ENCODE assay signal across 13 mouse cellular contexts in the genomic region with DNA sequence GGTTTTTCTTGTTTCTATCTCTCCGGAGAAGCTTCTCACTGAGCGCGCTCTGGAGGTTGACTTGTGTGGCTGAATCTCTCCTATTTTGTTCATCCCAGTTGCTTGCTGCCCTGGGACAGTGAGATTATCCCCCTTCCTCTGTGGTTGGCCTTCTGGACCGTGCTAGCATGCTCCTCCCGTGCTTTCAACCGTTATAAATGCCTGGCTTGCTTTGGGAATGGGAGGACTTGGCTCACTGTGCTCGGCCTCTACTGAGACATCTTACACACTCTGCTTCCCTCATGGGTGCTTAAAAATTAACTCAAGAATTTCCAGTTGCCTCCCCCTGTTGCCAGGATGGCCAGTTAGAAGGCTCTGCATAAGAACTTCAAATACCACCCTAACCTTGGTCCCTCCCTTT. TPM values are rescaled to one million over a fixed set of nuclear protein-coding genes. Genes with fewer than 3 reads are reported as not detected.
DNase-seq lines count a peak whose midpoint lies in the region; ATAC-seq and TF ChIP-seq lines count a peak whose summit lies in the region.
"Had no signal": no experiment of that assay in that cellular context is flagged by ENCODE, and none has a peak within 500 bp of the region (broad histone marks: within the 10 kb centered on the region; RNA-seq: fewer than 3 reads in every experiment).

No protein-coding gene starts in this region.

- peaks cover 16% of the 10 kb centered on the region for H3K27me3 ChIP-seq in midbrain, embryonic 10.5 days (ENCODE audit: low read depth, poor library complexity, severe bottlenecking)
- H3K27me3 ChIP-seq in midbrain, embryonic 11.5 days (ENCODE audit: control insufficient read depth, insufficient read depth, low read length), result peaks cover 5% of the 10 kb centered on the region; the same call in 1 of the 2 replicates
- H3K27me3 ChIP-seq in hindbrain, postnatal 0 days (ENCODE audit: insufficient read depth, low read length), result no peaks in the 10 kb centered on the region

- H3K4me2 ChIP-seq in midbrain, embryonic 11.5 days, result no peak overlapping the region
- H3K4me2 ChIP-seq in hindbrain, postnatal 0 days (ENCODE audit: low read depth, low read length), result peak overlapping the region; percentile 86
- H3K4me2 ChIP-seq: intestine, embryonic 15.5 days had no signal

- DNase-seq in cerebellum, adult 11-12 months, result peak; percentile 57
- no peak for DNase-seq in cerebellum, adult 11 months
- no peak for DNase-seq in midbrain, embryonic 10.5 days (ENCODE audit: low spot score)
- DNase-seq in midbrain, embryonic 11.5 days (ENCODE audit: low spot score, missing footprints), result no peak
- peak; percentile 64 for DNase-seq in hindbrain, postnatal 0 days (ENCODE audit: low spot score)
- no peak for DNase-seq in thymus, postnatal 4 days
- DNase-seq in heart, adult 9 months (ENCODE audit: low spot score in 2 of 2), result no peak
- DNase-seq in heart, adult 18-20 months, result no peak
- DNase-seq: adrenal gland, adult 8-10 months; right cerebral cortex, adult 18-20 months had no signal

- peak overlapping the region; percentile 7; the same call in 1 of the 2 replicates for H3K4me3 ChIP-seq in midbrain, embryonic 10.5 days
- no peak overlapping the region for H3K4me3 ChIP-seq in midbrain, embryonic 11.5 days (ENCODE audit: low read depth, low read length)
- peak overlapping the region; percentile 88 for H3K4me3 ChIP-seq in hindbrain, postnatal 0 days (ENCODE audit: low read length)
- H3K4me3 ChIP-seq: intestine, embryonic 15.5 days had no signal

- no peak overlapping the region for H3K9ac ChIP-seq in midbrain, embryonic 11.5 days (ENCODE audit: low read length)
- H3K9ac ChIP-seq in hindbrain, postnatal 0 days (replicated peaks; ENCODE audit: low read length), result no peak overlapping the region
- H3K9ac ChIP-seq: intestine, embryonic 15.5 days; liver, embryonic 14.5 days had no signal

- ATAC-seq in midbrain, embryonic 11.5 days (ENCODE audit: low FRiP score), result no peak
- ATAC-seq in hindbrain, postnatal 0 days, result 0 out of 2 replicates have a peak, but pooled peaks have one; percentile 30

- no peak for TF ChIP-seq CTCF in hindbrain, postnatal 0 days (IDR thresholded peaks at IDR 0.05; ENCODE audit: low read depth)

- WGBS in midbrain, embryonic 10.5 days, result 83% methylated on average over 7 of the region's 7 CpGs
- 78% methylated on average over 7 of the region's 7 CpGs for WGBS in midbrain, embryonic 11.5 days
- WGBS in hindbrain, postnatal 0 days, result 53% methylated on average over 7 of the region's 7 CpGs

- H3K36me3 ChIP-seq in midbrain, embryonic 10.5 days, result peaks cover 10% of the 10 kb centered on the region
- no peaks in the 10 kb centered on the region for H3K36me3 ChIP-seq in midbrain, embryonic 11.5 days (ENCODE audit: control insufficient read depth, insufficient read depth, low read length)
- no peaks in the 10 kb centered on the region for H3K36me3 ChIP-seq in hindbrain, postnatal 0 days (ENCODE audit: insufficient read depth, low read length)
- H3K36me3 ChIP-seq: intestine, embryonic 15.5 days had no signal

- no peak overlapping the region for H3K27ac ChIP-seq in midbrain, embryonic 10.5 days (replicated peaks)
- H3K27ac ChIP-seq in midbrain, embryonic 11.5 days (ENCODE audit: low read depth, low read length), result no peak overlapping the region
- peak overlapping the region; percentile 41; the same call in 1 of the 2 replicates for H3K27ac ChIP-seq in hindbrain, postnatal 0 days
- H3K27ac ChIP-seq: intestine, embryonic 15.5 days; liver, embryonic 14.5 days; macrophage had no signal

- H3K9me3 ChIP-seq in midbrain, embryonic 10.5 days (replicated peaks), result peaks cover 7% of the 10 kb centered on the region
- H3K9me3 ChIP-seq in midbrain, embryonic 11.5 days (ENCODE audit: control insufficient read depth, low read length), result no peaks in the 10 kb centered on the region
- H3K9me3 ChIP-seq in hindbrain, postnatal 0 days (ENCODE audit: low read length), result no peaks in the 10 kb centered on the region
- H3K9me3 ChIP-seq: intestine, embryonic 15.5 days had no signal

- peaks cover 72% of the 10 kb centered on the region for H3K4me1 ChIP-seq in midbrain, embryonic 10.5 days
- peaks cover 25% of the 10 kb centered on the region for H3K4me1 ChIP-seq in midbrain, embryonic 11.5 days (ENCODE audit: control insufficient read depth, insufficient read depth, low read length)
- peaks cover 39% of the 10 kb centered on the region for H3K4me1 ChIP-seq in hindbrain, postnatal 0 days (ENCODE audit: insufficient read depth, low read length)

RNA-seq across cellular contexts. Expression of a gene that starts 10.8 kb away (rescaled TPM):
- polyA plus RNA-seq in midbrain, embryonic 10.5 days (2016; fragmentation: Nextera tagmentation; extraction: Ambion mirVana), result 9.9 and 14.1 TPM in 2 replicates
- 11.2 and 12.5 TPM in 2 replicates for polyA plus RNA-seq in midbrain, embryonic 11.5 days (2014; fragmentation: Nextera tagmentation; extraction: Ambion mirVana)
- 27.4 and 27.6 TPM in 2 replicates for total RNA-seq in hindbrain, postnatal 0 days (2014; rRNA removed)
- polyA plus RNA-seq in hindbrain, postnatal 0 days (2015; fragmentation: Nextera tagmentation; extraction: Ambion mirVana), result 20.5 and 21.6 TPM in 2 replicates
- total RNA-seq in heart, adult 18-20 months (2021), result not detected
- polyA plus RNA-seq: macrophage had no signal

Comparison
In these comparisons a context has a peak if more than half of its experiments do, and no peak if none do; other contexts are left out.
1. DNase-seq: peak in cerebellum, adult 11-12 months (single experiment) and hindbrain, postnatal 0 days (single experiment); none in cerebellum, adult 11 months (single experiment), midbrain, embryonic 10.5 days (single experiment), midbrain, embryonic 11.5 days (single experiment), thymus, postnatal 4 days (single experiment), heart, adult 9 months (0 of 2) and heart, adult 18-20 months (0 of 2).